Mouse (Mus musculus): ENCODE measurements around the gene Spns3. TPM values are rescaled to one million over a fixed set of nuclear protein-coding genes. Genes with fewer than 3 reads are reported as not detected.
"Not testable (repeated sequence)": the region's sequence is repeated elsewhere in the genome, so short reads cannot be mapped to it uniquely, and the experiment has no call there.

Gene Spns3
- polyA plus RNA-seq, 1 experiment from 2014 or later: 0.75 TPM

DNA sequence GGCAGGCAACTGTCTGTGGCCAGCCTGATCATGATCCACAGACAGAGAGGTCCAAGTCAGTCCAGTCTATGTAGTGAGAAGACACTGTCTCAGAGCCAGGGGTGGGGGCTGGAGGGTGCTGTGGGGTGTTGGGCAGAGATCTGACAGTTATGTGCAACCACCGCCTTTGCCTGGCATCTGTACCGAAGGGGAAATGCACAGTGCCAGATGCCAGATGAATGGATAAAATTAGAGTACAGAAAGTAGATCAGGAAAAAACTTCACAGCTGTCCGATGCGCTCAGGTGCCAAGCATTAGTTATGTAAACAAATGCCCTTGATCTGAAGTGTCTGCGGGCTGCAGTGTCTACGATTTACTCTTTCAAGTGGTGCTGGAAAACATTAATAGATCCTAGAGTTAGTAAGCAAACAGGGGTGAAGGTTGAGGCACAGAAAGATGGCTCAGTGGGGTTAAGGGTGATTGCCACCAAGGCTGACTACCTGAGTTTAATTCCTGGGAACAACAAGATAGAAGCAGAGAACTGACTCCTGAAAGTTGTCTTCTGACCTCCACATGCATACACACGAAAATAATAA is 1.3 kb upstream of the Spns3 start:
- DNase-seq (ENCODE audit: low spot score) (no peak), ATAC-seq (ENCODE audit: low FRiP score, low TSS enrichment) (no peak)
- H3K4me1 ChIP-seq (replicated peaks; ENCODE audit: control insufficient read depth, insufficient read depth): no peaks in the 10 kb centered on the region
- 42% methylated on average over 7 of the region's 7 CpGs for WGBS
- H3K9ac ChIP-seq (ENCODE audit: low read length): no peak overlapping the region
- no peak for TF ChIP-seq EP300 (optimal IDR thresholded peaks at IDR 0.05)
- TF ChIP-seq CTCF (IDR thresholded peaks at IDR 0.05; ENCODE audit: low read depth): no peak
- H3K9me3 ChIP-seq (ENCODE audit: control insufficient read depth, low read length): no peaks in the 10 kb centered on the region
- H3K4me3 ChIP-seq (ENCODE audit: low read depth, low read length): no peak overlapping the region
- no peak overlapping the region for H3K27ac ChIP-seq (replicated peaks)
- no peak overlapping the region for H3K4me2 ChIP-seq (replicated peaks; ENCODE audit: low read depth)
- H3K27me3 ChIP-seq (ENCODE audit: control insufficient read depth, insufficient read depth, low read length): no peaks in the 10 kb centered on the region
- no peaks in the 10 kb centered on the region for H3K36me3 ChIP-seq (ENCODE audit: control insufficient read depth, insufficient read depth, low read length)

DNA sequence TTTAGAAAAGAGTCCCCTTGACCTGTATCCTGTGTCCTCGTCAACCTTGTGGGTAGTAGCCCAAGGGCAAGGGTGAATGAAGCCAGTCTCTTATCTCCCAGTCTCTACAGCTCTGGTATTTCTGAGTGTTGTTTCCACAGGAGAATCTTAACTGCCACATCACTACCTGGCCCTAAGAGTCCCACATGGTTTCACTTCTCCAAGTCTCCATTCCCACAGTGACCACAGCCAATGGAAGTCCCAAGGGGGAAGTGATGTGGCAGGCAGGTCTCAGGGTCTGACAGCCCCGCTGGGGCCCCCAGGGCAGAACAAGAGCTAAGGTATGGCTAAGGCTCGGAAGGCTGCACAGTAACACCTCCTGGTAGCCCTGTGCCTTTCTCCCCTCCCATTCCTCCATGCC is 3.1 kb downstream of the Spns3 start:
- Histone ChIP-seq H3K4me3 (ENCODE audit: low read depth, low read length) (no peak overlapping the region), H3K4me1 (replicated peaks; ENCODE audit: control insufficient read depth, insufficient read depth) (no peaks in the 10 kb centered on the region), H3K27ac (replicated peaks) (no peak overlapping the region), H3K36me3 (ENCODE audit: control insufficient read depth, insufficient read depth, low read length) (no peaks in the 10 kb centered on the region), H3K4me2 (replicated peaks; ENCODE audit: low read depth) (no peak overlapping the region), H3K9ac (ENCODE audit: low read length) (no peak overlapping the region), H3K9me3 (ENCODE audit: control insufficient read depth, low read length) (no peaks in the 10 kb centered on the region), H3K27me3 (ENCODE audit: control insufficient read depth, insufficient read depth, low read length) (no peaks in the 10 kb centered on the region)
- TF ChIP-seq CTCF (IDR thresholded peaks at IDR 0.05; ENCODE audit: low read depth) (no peak), EP300 (optimal IDR thresholded peaks at IDR 0.05) (no peak)
- DNase-seq (ENCODE audit: low spot score) (no peak), ATAC-seq (ENCODE audit: low FRiP score, low TSS enrichment) (no peak)
- WGBS: 62% methylated on average over 3 of the region's 3 CpGs

DNA sequence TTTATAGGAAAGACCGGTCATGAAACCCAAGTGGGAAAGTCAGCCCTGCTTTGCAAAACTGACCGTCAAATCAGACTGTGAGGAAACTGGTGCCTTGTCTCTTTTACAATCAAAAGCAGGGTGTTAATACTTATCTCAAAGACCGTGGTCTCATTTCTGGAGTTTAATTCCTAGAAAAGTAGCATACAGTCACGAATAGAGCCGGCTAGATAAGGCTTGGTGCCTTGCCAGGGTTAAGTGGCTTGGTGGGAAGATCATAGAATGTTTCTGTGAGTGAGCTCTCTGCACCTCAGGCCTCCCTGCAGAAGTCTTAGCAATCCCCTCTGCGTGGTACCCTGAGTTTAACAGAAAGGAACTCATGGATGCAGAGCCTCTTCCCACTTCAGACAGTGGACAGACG is 5.6 kb downstream of the Spns3 start:
- no peak overlapping the region for H3K9ac ChIP-seq (ENCODE audit: low read length)
- no peaks in the 10 kb centered on the region for H3K36me3 ChIP-seq (ENCODE audit: control insufficient read depth, insufficient read depth, low read length)
- no peak overlapping the region for H3K4me2 ChIP-seq (replicated peaks; ENCODE audit: low read depth)
- no peak for DNase-seq (ENCODE audit: low spot score)
- no peaks in the 10 kb centered on the region for H3K9me3 ChIP-seq (ENCODE audit: control insufficient read depth, low read length)
- no peak for ATAC-seq (ENCODE audit: low FRiP score, low TSS enrichment)
- H3K4me3 ChIP-seq (ENCODE audit: low read depth, low read length): no peak overlapping the region
- TF ChIP-seq CTCF (IDR thresholded peaks at IDR 0.05; ENCODE audit: low read depth): no peak
- no peak for TF ChIP-seq EP300 (optimal IDR thresholded peaks at IDR 0.05)
- no peak overlapping the region for H3K27ac ChIP-seq (replicated peaks)
- no peaks in the 10 kb centered on the region for H3K27me3 ChIP-seq (ENCODE audit: control insufficient read depth, insufficient read depth, low read length)
- 54% methylated on average over 7 of the region's 7 CpGs for WGBS
- H3K4me1 ChIP-seq (replicated peaks; ENCODE audit: control insufficient read depth, insufficient read depth): no peaks in the 10 kb centered on the region

DNA sequence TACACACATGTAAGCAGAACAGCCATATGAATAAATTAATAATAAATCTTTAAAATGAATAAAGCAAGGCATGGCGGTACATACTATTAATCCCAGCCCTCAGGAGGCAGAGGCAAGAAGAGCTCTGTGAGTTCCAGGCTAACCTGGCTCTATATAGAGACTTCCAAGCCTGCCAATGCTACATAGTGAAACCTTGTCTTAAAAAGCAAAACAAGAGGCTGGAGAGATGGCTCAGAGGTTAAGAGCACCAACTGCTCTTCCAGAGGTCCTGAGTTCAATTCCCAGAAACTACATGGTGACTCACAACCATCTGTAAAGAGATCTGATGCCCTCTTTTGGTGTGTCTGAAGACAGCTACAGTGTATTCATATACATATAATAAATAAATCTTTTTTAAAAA is 6.6 kb downstream of the Spns3 start:
- not testable (repeated sequence) for H3K4me3 ChIP-seq (ENCODE audit: low read depth, low read length); H3K9ac ChIP-seq (ENCODE audit: low read length); H3K9me3 ChIP-seq (ENCODE audit: control insufficient read depth, low read length); ATAC-seq (ENCODE audit: low FRiP score, low TSS enrichment); H3K27me3 ChIP-seq (ENCODE audit: control insufficient read depth, insufficient read depth, low read length); DNase-seq (ENCODE audit: low spot score); H3K4me2 ChIP-seq (replicated peaks; ENCODE audit: low read depth); H3K4me1 ChIP-seq (replicated peaks; ENCODE audit: control insufficient read depth, insufficient read depth); H3K27ac ChIP-seq (replicated peaks); H3K36me3 ChIP-seq (ENCODE audit: control insufficient read depth, insufficient read depth, low read length)
- 83% methylated on average over 1 of the region's 1 CpGs for WGBS

DNA sequence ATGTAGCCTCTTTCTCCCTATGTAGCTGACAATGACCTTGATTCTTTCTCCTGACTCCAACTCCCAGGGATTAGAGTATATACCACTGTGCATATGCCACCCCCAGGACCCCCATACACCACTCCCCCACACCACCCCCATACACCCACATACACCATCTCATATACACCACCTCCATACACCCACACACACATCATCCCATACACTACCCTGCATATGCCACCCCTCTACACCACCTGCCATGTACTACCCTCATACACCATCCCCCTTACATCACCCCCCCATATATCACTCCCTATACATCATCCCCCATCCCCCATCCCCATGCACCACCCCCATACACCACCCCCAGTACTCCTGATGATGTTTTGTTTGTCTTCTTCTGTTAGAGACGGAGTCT is 7.7 kb downstream of the Spns3 start:
- no peaks in the 10 kb centered on the region for H3K36me3 ChIP-seq (ENCODE audit: control insufficient read depth, insufficient read depth, low read length)
- no peak for DNase-seq (ENCODE audit: low spot score)
- H3K27me3 ChIP-seq (ENCODE audit: control insufficient read depth, insufficient read depth, low read length): no peaks in the 10 kb centered on the region
- H3K4me3 ChIP-seq (ENCODE audit: low read depth, low read length): no peak overlapping the region
- no peak overlapping the region for H3K27ac ChIP-seq (replicated peaks)
- H3K4me2 ChIP-seq (replicated peaks; ENCODE audit: low read depth): no peak overlapping the region
- H3K4me1 ChIP-seq (replicated peaks; ENCODE audit: control insufficient read depth, insufficient read depth): no peaks in the 10 kb centered on the region
- H3K9ac ChIP-seq (ENCODE audit: low read length): no peak overlapping the region
- WGBS: 63% methylated on average over 1 of the region's 1 CpGs
- no peaks in the 10 kb centered on the region for H3K9me3 ChIP-seq (ENCODE audit: control insufficient read depth, low read length)
- ATAC-seq (ENCODE audit: low FRiP score, low TSS enrichment): no peak
- no peak for TF ChIP-seq EP300 (optimal IDR thresholded peaks at IDR 0.05)
- TF ChIP-seq CTCF (IDR thresholded peaks at IDR 0.05; ENCODE audit: low read depth): no peak

DNA sequence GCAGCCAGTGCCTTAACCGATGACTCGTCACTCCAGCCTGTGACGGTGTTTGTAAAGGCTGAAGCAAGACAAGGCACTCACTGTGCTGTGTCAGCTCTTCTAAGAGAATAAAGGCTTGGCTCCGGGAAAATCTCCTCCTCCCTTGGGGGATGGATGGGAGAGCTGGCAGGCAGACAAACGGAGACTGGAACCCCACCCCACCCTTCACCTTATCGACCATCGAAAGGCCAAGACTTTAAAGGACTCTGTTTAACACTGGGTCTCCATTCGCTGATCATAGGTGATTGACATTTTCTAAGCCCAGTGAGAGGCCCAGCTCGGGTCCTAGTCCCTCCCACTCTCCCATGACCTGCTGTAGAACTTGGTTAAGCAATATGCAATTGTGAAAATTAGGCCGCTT is 8.4 kb downstream of the Spns3 start:
- Histone ChIP-seq H3K4me1 (replicated peaks; ENCODE audit: control insufficient read depth, insufficient read depth) (no peaks in the 10 kb centered on the region), H3K9me3 (ENCODE audit: control insufficient read depth, low read length) (no peaks in the 10 kb centered on the region), H3K9ac (ENCODE audit: low read length) (no peak overlapping the region), H3K27me3 (ENCODE audit: control insufficient read depth, insufficient read depth, low read length) (no peaks in the 10 kb centered on the region), H3K4me2 (replicated peaks; ENCODE audit: low read depth) (no peak overlapping the region), H3K27ac (replicated peaks) (no peak overlapping the region), H3K4me3 (ENCODE audit: low read depth, low read length) (no peak overlapping the region), H3K36me3 (ENCODE audit: control insufficient read depth, insufficient read depth, low read length) (no peaks in the 10 kb centered on the region)
- TF ChIP-seq CTCF (IDR thresholded peaks at IDR 0.05; ENCODE audit: low read depth): no peak
- TF ChIP-seq EP300 (optimal IDR thresholded peaks at IDR 0.05): no peak
- no peak for DNase-seq (ENCODE audit: low spot score)
- 49% methylated on average over 10 of the region's 10 CpGs for WGBS
- no peak for ATAC-seq (ENCODE audit: low FRiP score, low TSS enrichment)
